Mouse (Mus musculus) forebrain, postnatal 0 days (tissue): ENCODE results near the gene Sema3e. TPM values are rescaled to one million over a fixed set of nuclear protein-coding genes. Genes with fewer than 3 reads are reported as not detected.

Source experiments
- ATAC-seq: fragments of 200-750 bp; cut with Nextera tagmentation; 2 replicates; pipeline ENCODE4 v1.8.0; 2017; ENCODE audit warnings: mild to moderate bottlenecking, moderate library complexity
- DNase-seq: peaks from one replicate; pipeline ENCODE4 v3.0.0-alpha.2; 2015
- H3K27ac ChIP-seq: fragments of 300-500 bp; sonication (generic); 2 replicates; pipeline ENCODE4 v1.5.1; 2014; ENCODE audit warnings: low read depth, mild to moderate bottlenecking, antibody characterized with exemption, low read length, moderate library complexity, mixed read lengths
- H3K27me3 ChIP-seq: fragments of 300-500 bp; sonication (generic); 2 replicates; pipeline ENCODE4 v1.6.1; 2014; ENCODE audit warnings: mild to moderate bottlenecking, low read length, mixed read lengths; ENCODE audit not compliant: insufficient read depth
- H3K36me3 ChIP-seq: fragments of 300-500 bp; sonication (generic); 2 replicates; pipeline ENCODE4 v1.6.1; 2014; ENCODE audit warnings: mild to moderate bottlenecking, moderate library complexity; ENCODE audit not compliant: insufficient read depth
- H3K4me1 ChIP-seq: fragments of 300-500 bp; sonication (generic); 2 replicates; pipeline ENCODE4 v1.6.1; 2014; ENCODE audit warnings: antibody characterized with exemption; ENCODE audit not compliant: insufficient read depth
- H3K4me2 ChIP-seq: fragments of 300-500 bp; sonication (generic); 2 replicates; pipeline ENCODE4 v1.6.1; 2014; ENCODE audit warnings: low read depth, mild to moderate bottlenecking, moderate library complexity
- H3K4me3 ChIP-seq: fragments of 300-500 bp; sonication (generic); 2 replicates; pipeline ENCODE4 v1.5.1; 2014; ENCODE audit warnings: low read depth, low read length, mixed read lengths
- H3K9ac ChIP-seq: fragments of 300-500 bp; sonication (generic); 2 replicates; pipeline ENCODE4 v1.6.1; 2014; ENCODE audit warnings: mild to moderate bottlenecking
- H3K9me3 ChIP-seq: fragments of 300-500 bp; sonication (generic); 2 replicates; pipeline ENCODE4 v1.6.1; 2016; ENCODE audit warnings: low read length
- CTCF ChIP-seq: sonication (generic); IDR thresholded peaks from 2 replicates; pipeline ENCODE4 v1.5.1; 2016; ENCODE audit warnings: antibody characterized with exemption, control low read depth, low read depth
- WGBS: fragments of 180-500 bp; shearing (Covaris S2); extraction: QIAGEN DNeasy Blood & Tissue Kit; methylation state at CpG from one replicate; pipeline ENCODE4 v1.1.7; 2014; 5-methylcytosine and 5-hydroxymethylcytosine counted together
- polyA plus RNA-seq: library from polyadenylated mRNA; unstranded; fragments of >200 nt; fragmentation: Nextera tagmentation; extraction: Ambion mirVana; gene quantifications from 2 replicates; pipeline ENCODE4 v1.2.1, GENCODE M21; 2015
- total RNA-seq: library from RNA; depleted of rRNA; stranded (reverse); fragments of >200 nt; gene quantifications from 2 replicates; pipeline ENCODE4 v1.2.3, GENCODE M21; 2014

The Sema3e gene
- total and polyA plus RNA-seq, 2 experiments from 2014 or later = 3.9 to 4.6 TPM

GRCm38 (mm10) chr5:14107365-14107764 lies 82.3 kb downstream of the Sema3e start:
- H3K27ac ChIP-seq = no peak overlapping the region
- H3K9ac ChIP-seq = no peak overlapping the region
- H3K36me3 ChIP-seq = no peaks in the 10 kb centered on the region
- H3K4me3 ChIP-seq = no peak overlapping the region
- H3K27me3 ChIP-seq = no peaks in the 10 kb centered on the region
- no peak for ATAC-seq
- 61% methylated on average over 4 of the region's 4 CpGs for WGBS
- no peaks in the 10 kb centered on the region for H3K9me3 ChIP-seq
- no peak for DNase-seq
- no peak overlapping the region for H3K4me2 ChIP-seq
- no peak for TF ChIP-seq CTCF
- no peaks in the 10 kb centered on the region for H3K4me1 ChIP-seq

- H3K4me1 ChIP-seq = no peaks in the 10 kb centered on the region
- no peaks in the 10 kb centered on the region for H3K9me3 ChIP-seq
- no peak overlapping the region for H3K4me3 ChIP-seq
- H3K9ac ChIP-seq = no peak overlapping the region
- no peaks in the 10 kb centered on the region for H3K36me3 ChIP-seq
- H3K4me2 ChIP-seq = no peak overlapping the region
- ATAC-seq (no peak), DNase-seq (no peak)
- no peaks in the 10 kb centered on the region for H3K27me3 ChIP-seq
- WGBS = 82% methylated on average over 4 of the region's 4 CpGs
- TF ChIP-seq CTCF = no peak
- no peak overlapping the region for H3K27ac ChIP-seq
Observed at GRCm38 (mm10) chr5:14109001-14109400, 83.9 kb downstream of the Sema3e start.

GRCm38 (mm10) chr5:14111401-14111800 lies 86.3 kb downstream of the Sema3e start:
- Histone ChIP-seq H3K4me2 (no peak overlapping the region), H3K27ac (no peak overlapping the region), H3K27me3 (no peaks in the 10 kb centered on the region), H3K4me3 (no peak overlapping the region), H3K36me3 (no peaks in the 10 kb centered on the region), H3K4me1 (no peaks in the 10 kb centered on the region), H3K9ac (no peak overlapping the region), H3K9me3 (no peaks in the 10 kb centered on the region)
- no peak for TF ChIP-seq CTCF
- 72% methylated on average over 4 of the region's 4 CpGs for WGBS
- no peak for DNase-seq
- ATAC-seq = no peak

GRCm38 (mm10) chr5:14121902-14122301 lies 96.8 kb downstream of the Sema3e start:
- H3K27ac ChIP-seq = no peak overlapping the region
- no peaks in the 10 kb centered on the region for H3K27me3 ChIP-seq
- no peaks in the 10 kb centered on the region for H3K36me3 ChIP-seq
- no peaks in the 10 kb centered on the region for H3K9me3 ChIP-seq
- peak; percentile 16 for DNase-seq
- peak; percentile 43; the same call in 1 of the 2 replicates for ATAC-seq
- H3K4me1 ChIP-seq = no peaks in the 10 kb centered on the region
- H3K4me2 ChIP-seq = no peak overlapping the region
- TF ChIP-seq CTCF = no peak
- H3K9ac ChIP-seq = no peak overlapping the region
- WGBS = 20% methylated on average over 5 of the region's 5 CpGs
- no peak overlapping the region for H3K4me3 ChIP-seq

GRCm38 (mm10) chr5:14126591-14126990 lies 101.5 kb downstream of the Sema3e start:
- Histone ChIP-seq H3K4me2 (no peak overlapping the region), H3K4me3 (no peak overlapping the region), H3K9me3 (no peaks in the 10 kb centered on the region), H3K36me3 (no peaks in the 10 kb centered on the region), H3K27me3 (no peaks in the 10 kb centered on the region), H3K4me1 (no peaks in the 10 kb centered on the region), H3K9ac (no peak overlapping the region), H3K27ac (no peak overlapping the region)
- WGBS = 51% methylated on average over 1 of the region's 1 CpGs
- no peak for ATAC-seq
- TF ChIP-seq CTCF = no peak
- no peak for DNase-seq

GRCm38 (mm10) chr5:14135929-14136328 lies 110.9 kb downstream of the Sema3e start:
- Histone ChIP-seq H3K36me3 (no peaks in the 10 kb centered on the region), H3K4me1 (no peaks in the 10 kb centered on the region), H3K4me2 (no peak overlapping the region), H3K9ac (no peak overlapping the region), H3K4me3 (no peak overlapping the region), H3K27me3 (no peaks in the 10 kb centered on the region), H3K27ac (no peak overlapping the region), H3K9me3 (no peaks in the 10 kb centered on the region)
- 15% methylated on average over 8 of the region's 8 CpGs for WGBS
- peak; percentile 9 for DNase-seq
- no peak; the same call in 1 of the 2 replicates for ATAC-seq
- no peak for TF ChIP-seq CTCF

GRCm38 (mm10) chr5:14138725-14139124 lies 113.6 kb downstream of the Sema3e start:
- ATAC-seq = no peak
- TF ChIP-seq CTCF = no peak
- 47% methylated on average over 1 of the region's 1 CpGs for whole genome bisulfite sequencing

GRCm38 (mm10) chr5:14162579-14162978 lies 137.5 kb downstream of the Sema3e start:
- WGBS = 47% methylated on average over 5 of the region's 5 CpGs

More at GRCm38 (mm10) chr5:14138725-14139124, 113.6 kb downstream of the Sema3e start:
- Histone ChIP-seq H3K9ac (no peak overlapping the region), H3K4me1 (no peaks in the 10 kb centered on the region), H3K27ac (no peak overlapping the region), H3K27me3 (no peaks in the 10 kb centered on the region), H3K4me2 (no peak overlapping the region), H3K9me3 (no peaks in the 10 kb centered on the region), H3K36me3 (no peaks in the 10 kb centered on the region), H3K4me3 (no peak overlapping the region)
- no peak for DNase-seq

More at GRCm38 (mm10) chr5:14162579-14162978, 137.5 kb downstream of the Sema3e start:
- Histone ChIP-seq H3K4me2 (no peak overlapping the region), H3K4me3 (no peak overlapping the region), H3K4me1 (no peaks in the 10 kb centered on the region), H3K9me3 (no peaks in the 10 kb centered on the region), H3K9ac (no peak overlapping the region), H3K36me3 (no peaks in the 10 kb centered on the region), H3K27me3 (no peaks in the 10 kb centered on the region), H3K27ac (no peak overlapping the region)
- no peak for ATAC-seq
- TF ChIP-seq CTCF = no peak
- DNase-seq = no peak
